Mouse (Mus musculus) cerebellum, adult 9-10 months (tissue): Measurements from ENCODE around the gene Gm19684.
"Not testable (repeated sequence)": the region's sequence is repeated elsewhere in the genome, so short reads cannot be mapped to it uniquely, and the experiment has no call there.

Source experiments
- DNase-seq: peaks from one replicate; pipeline ENCODE4 v3.0.0; 2022

Gm19684 gene

GRCm38 (mm10) chr17:36178938-36179337 is 57.5 kb downstream of the Gm19684 start:
- DNase-seq = not testable (repeated sequence)
